Mouse (Mus musculus): ENCODE data around the gene Abcb6. TPM values are rescaled to one million over a fixed set of nuclear protein-coding genes. Genes with fewer than 3 reads are reported as not detected.

The Abcb6 gene
- polyA plus RNA-seq, 1 experiment from 2014 or later, result 32.6 TPM

DNA sequence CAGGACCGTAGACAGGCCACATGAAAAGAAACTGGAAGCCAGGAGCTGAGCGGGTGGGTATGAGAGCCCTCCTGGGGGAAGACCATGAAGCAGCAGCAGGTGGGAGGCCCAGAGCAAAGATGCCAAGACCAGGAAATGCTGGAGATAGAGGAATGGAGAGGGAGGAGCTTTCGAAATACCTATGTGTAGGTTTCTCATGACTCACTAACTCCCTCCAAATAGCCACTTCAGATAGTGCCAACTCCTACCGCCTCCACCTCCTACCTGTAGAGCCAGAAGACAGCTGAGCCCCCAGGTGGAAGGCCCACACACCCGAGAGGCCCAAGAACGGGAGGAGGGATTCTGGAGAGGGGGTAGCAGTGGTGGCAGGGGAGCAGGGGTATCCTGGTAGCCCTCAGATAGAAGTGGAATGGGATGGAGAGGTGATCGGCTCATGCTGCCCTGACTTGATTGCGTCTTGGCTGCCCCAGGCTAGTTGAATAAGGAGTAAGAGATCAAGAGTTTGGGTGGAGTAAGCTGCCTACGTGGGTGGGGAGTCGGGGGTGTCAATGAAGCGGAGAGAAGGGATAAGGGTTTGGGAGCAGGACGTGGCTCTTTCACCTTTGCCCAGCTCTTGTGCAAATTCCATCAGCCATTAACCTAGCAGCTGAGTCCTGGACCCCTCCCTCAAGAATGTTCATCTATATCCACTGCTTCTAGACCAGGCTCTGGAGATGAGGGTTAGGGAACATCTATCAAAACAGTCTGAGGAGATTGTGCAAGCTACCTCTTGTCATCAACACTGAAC is 46.6 kb downstream of the Abcb6 start, which contains the start of gene Slc23a3:
Slc23a3 (minus strand) TSS at position 470 of the 787 bp plus-strand sequence.
- WGBS, result 69% methylated on average over 12 of the region's 12 CpGs
- Histone ChIP-seq H3K27me3 (ENCODE audit: insufficient read depth, poor library complexity, severe bottlenecking) (0 out of 2 replicates have a peak, but pooled peaks cover 9% of the 10 kb centered on the region), H3K27ac (no peak within 1 kb of the TSS), H3K4me1 (replicated peaks) (no peaks in the 10 kb centered on the region), H3K36me3 (peaks cover 36% of the 10 kb centered on the region), H3K9me3 (no peaks in the 10 kb centered on the region), H3K4me3 (no peak within 1 kb of the TSS)
- DNase-seq (ENCODE audit: low spot score), result no peak

DNA sequence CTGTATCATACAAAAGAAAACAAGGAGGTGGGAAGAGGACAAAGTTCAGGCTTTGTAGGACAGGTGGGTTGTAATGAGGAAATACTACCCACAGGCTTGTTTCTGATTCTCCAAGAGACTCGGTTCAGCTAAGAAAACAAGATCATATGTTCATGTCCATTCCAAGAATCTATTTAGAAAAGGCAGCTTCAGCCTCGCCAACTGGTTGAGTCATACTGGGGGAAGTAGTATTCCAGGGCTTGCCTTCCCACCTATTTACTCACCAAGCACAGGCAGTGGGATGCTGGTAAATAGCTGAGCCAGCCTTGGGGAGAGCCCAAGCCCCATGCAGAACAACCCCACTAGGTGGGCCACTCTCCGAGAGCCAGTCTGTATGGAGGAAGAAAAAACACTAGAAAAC is 51.6 kb downstream of the Abcb6 start:
- Histone ChIP-seq H3K4me3 (no peak overlapping the region), H3K27ac (no peak overlapping the region), H3K36me3 (no peaks in the 10 kb centered on the region), H3K9me3 (no peaks in the 10 kb centered on the region), H3K27me3 (ENCODE audit: insufficient read depth, poor library complexity, severe bottlenecking) (0 out of 2 replicates have a peak, but pooled peaks cover 9% of the 10 kb centered on the region), H3K4me1 (replicated peaks) (peaks cover 17% of the 10 kb centered on the region)
- no peak for DNase-seq (ENCODE audit: low spot score)
- 85% methylated on average over 3 of the region's 3 CpGs for WGBS

DNA sequence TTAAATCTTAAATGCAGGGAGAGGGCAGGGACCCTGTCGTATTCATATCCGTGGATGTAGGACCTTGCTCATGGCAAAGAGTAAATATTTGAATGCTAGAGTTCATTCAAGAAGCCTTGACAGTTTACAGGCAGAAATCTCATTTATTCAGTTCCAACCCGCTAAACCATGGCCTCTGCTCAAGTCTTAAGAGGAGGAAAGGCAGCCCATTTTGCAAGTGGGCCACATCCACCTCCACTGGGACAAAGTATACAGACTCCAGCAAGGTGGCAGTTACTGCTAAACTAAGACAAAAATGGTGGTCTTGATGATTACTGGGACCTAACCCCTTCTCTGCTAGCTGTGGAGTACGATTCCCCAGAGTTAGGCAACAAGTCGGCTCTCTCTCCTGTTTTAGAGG is 54.8 kb downstream of the Abcb6 start:
- WGBS, result 39% methylated on average over 5 of the region's 5 CpGs

DNA sequence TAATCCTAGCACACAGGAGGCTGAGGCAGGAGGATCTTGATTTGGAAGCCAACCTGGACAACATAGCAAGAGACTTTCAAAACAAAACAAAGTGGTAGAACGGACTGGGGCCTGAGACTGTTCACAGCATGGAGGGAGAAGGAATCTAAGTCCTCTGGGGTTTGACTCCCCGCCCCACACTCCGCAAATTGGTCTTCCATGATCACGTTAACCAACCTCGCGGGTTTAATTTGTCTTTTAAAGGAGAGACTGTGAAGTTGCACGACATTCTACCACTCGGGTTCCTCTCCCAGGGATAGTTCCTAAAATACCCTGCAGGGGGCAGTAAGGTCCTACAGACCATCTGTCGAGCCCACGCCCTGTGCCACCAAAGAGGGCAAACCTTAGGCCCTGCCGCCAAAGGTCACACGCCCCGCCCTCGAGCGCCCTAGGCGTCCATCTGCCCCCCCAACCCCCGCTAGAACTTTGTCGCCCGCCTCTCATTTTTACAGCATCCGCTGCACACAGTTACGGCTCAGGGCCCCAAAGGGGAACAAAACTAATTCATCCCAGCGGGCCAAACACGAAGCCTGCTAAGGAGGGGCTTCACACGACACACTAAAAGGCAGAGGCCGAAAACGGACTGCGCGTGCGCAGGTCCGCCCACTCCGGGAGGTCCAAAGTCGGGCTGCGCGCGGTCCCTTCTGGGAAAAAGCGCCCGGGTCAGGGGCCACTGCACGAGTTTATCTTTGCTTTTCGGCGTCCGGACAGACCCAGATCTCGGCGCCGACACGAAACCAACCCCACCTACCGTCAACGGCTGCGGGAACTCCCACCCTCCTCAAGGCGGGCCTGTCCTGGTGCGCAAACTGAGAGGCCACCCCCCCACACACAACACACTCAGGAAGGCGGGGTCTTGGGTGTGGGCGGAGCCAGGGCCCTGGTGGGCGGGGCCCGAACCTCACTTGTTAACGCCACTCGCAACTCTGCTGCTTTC is 55.6 kb downstream of the Abcb6 start, which contains the start of gene Nhej1:
Nhej1 (minus strand) TSS at position 855 of the 976 bp plus-strand sequence.
- Histone ChIP-seq H3K4me1 (replicated peaks) (peaks cover 17% of the 10 kb centered on the region), H3K36me3 (no peaks in the 10 kb centered on the region), H3K27me3 (ENCODE audit: insufficient read depth, poor library complexity, severe bottlenecking) (no peaks in the 10 kb centered on the region), H3K27ac (peak within 1 kb of the TSS; percentile 95), H3K9me3 (no peaks in the 10 kb centered on the region), H3K4me3 (peak within 1 kb of the TSS; percentile 66)
- WGBS, result 1% methylated on average over 56 of the region's 56 CpGs
- peak; percentile 96 for DNase-seq (ENCODE audit: low spot score)

More for the DNA sequence above, 54.8 kb downstream of the Abcb6 start:
- Histone ChIP-seq H3K27ac (peak overlapping the region; percentile 95), H3K27me3 (ENCODE audit: insufficient read depth, poor library complexity, severe bottlenecking) (0 out of 2 replicates have a peak, but pooled peaks cover 4% of the 10 kb centered on the region), H3K4me3 (peak overlapping the region; percentile 66), H3K4me1 (replicated peaks) (peaks cover 17% of the 10 kb centered on the region), H3K36me3 (no peaks in the 10 kb centered on the region), H3K9me3 (no peaks in the 10 kb centered on the region)
- DNase-seq (ENCODE audit: low spot score), result no peak

DNA sequence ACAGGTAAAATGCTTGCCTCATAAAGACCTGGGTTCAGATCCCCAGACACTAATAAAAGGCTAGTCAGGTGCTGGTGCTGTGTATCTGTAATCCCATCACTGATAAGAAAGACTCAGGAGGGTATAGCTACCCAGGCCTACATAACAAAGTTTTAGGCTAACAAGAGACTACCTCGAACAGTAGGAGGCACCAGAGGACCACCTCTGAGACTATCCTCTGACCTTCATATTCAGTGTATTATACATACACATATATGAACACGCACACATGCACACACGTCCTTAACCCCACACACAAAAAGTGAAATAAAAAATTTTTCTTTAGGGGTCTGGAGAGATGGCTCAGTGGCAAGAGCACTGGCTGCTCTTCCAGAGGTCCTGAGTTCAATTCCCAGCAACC is 58.0 kb downstream of the Abcb6 start:
- peaks cover 17% of the 10 kb centered on the region for H3K4me1 ChIP-seq (replicated peaks)
- no peaks in the 10 kb centered on the region for H3K27me3 ChIP-seq (ENCODE audit: insufficient read depth, poor library complexity, severe bottlenecking)
- 84% methylated on average over 3 of the region's 3 CpGs for WGBS
- H3K9me3 ChIP-seq, result no peaks in the 10 kb centered on the region
- no peak overlapping the region for H3K27ac ChIP-seq
- no peaks in the 10 kb centered on the region for H3K36me3 ChIP-seq
- no peak for DNase-seq (ENCODE audit: low spot score)
- no peak overlapping the region for H3K4me3 ChIP-seq

Other genes starting within 250 kb of the Abcb6 start
- 0.50 and 1.7 TPM in 2 replicates for gene Cfap65, start 244.8 kb downstream of the Abcb6 start, polyA plus RNA-seq (2016; fragmentation: Nextera tagmentation; extraction: Ambion mirVana)
- gene Ihh, start 228.7 kb downstream of the Abcb6 start, polyA plus RNA-seq (2016; fragmentation: Nextera tagmentation; extraction: Ambion mirVana), result 0.12 TPM in 2 replicates
- 14.1 and 14.7 TPM in 2 replicates for gene Nhej1, start 55.2 kb downstream of the Abcb6 start, polyA plus RNA-seq (2016; fragmentation: Nextera tagmentation; extraction: Ambion mirVana)
- not detected in 2 replicates for gene Slc23a3, start 46.5 kb downstream of the Abcb6 start, polyA plus RNA-seq (2016; fragmentation: Nextera tagmentation; extraction: Ambion mirVana)
- 53.5 and 67.2 TPM in 2 replicates for gene Cnppd1, start 37.7 kb downstream of the Abcb6 start, polyA plus RNA-seq (2016; fragmentation: Nextera tagmentation; extraction: Ambion mirVana)
- 46.0 and 63.4 TPM in 2 replicates for gene Retreg2, start 37.6 kb downstream of the Abcb6 start, polyA plus RNA-seq (2016; fragmentation: Nextera tagmentation; extraction: Ambion mirVana)
- 38.0 and 43.8 TPM in 2 replicates for gene Zfand2b, start 11.7 kb downstream of the Abcb6 start, polyA plus RNA-seq (2016; fragmentation: Nextera tagmentation; extraction: Ambion mirVana)
- 21.6 and 23.8 TPM in 2 replicates for gene Ankzf1, start 11.8 kb upstream of the Abcb6 start, polyA plus RNA-seq (2016; fragmentation: Nextera tagmentation; extraction: Ambion mirVana)
- 23.1 and 32.1 TPM in 2 replicates for gene Atg9a, start 11.8 kb upstream of the Abcb6 start, polyA plus RNA-seq (2016; fragmentation: Nextera tagmentation; extraction: Ambion mirVana)
- 14.5 and 19.9 TPM in 2 replicates for gene Glb1l, start 30.4 kb upstream of the Abcb6 start, polyA plus RNA-seq (2016; fragmentation: Nextera tagmentation; extraction: Ambion mirVana)
- 143 and 153 TPM in 2 replicates for gene Stk16, start 30.4 kb upstream of the Abcb6 start, polyA plus RNA-seq (2016; fragmentation: Nextera tagmentation; extraction: Ambion mirVana)
- 10.8 and 19.4 TPM in 2 replicates for gene Tuba4a, start 39.5 kb upstream of the Abcb6 start, polyA plus RNA-seq (2016; fragmentation: Nextera tagmentation; extraction: Ambion mirVana)
- not detected in 2 replicates for gene A630095N17Rik, start 51.7 kb upstream of the Abcb6 start, polyA plus RNA-seq (2016; fragmentation: Nextera tagmentation; extraction: Ambion mirVana)
- gene Dnajb2, start 56.0 kb upstream of the Abcb6 start, polyA plus RNA-seq (2016; fragmentation: Nextera tagmentation; extraction: Ambion mirVana), result 28.9 and 37.5 TPM in 2 replicates
- gene Ptprn, start 84.1 kb upstream of the Abcb6 start, polyA plus RNA-seq (2016; fragmentation: Nextera tagmentation; extraction: Ambion mirVana), result 3.9 and 7.9 TPM in 2 replicates
- 7.5 and 22.3 TPM in 2 replicates for gene Resp18, start 98.0 kb upstream of the Abcb6 start, polyA plus RNA-seq (2016; fragmentation: Nextera tagmentation; extraction: Ambion mirVana)
- 154 and 199 TPM in 2 replicates for gene Dnpep, start 137.6 kb upstream of the Abcb6 start, polyA plus RNA-seq (2016; fragmentation: Nextera tagmentation; extraction: Ambion mirVana)
- 3.8 and 4.5 TPM in 2 replicates for gene Des, start 179.9 kb upstream of the Abcb6 start, polyA plus RNA-seq (2016; fragmentation: Nextera tagmentation; extraction: Ambion mirVana)
- 19.0 and 20.2 TPM in 2 replicates for gene Speg, start 194.9 kb upstream of the Abcb6 start, polyA plus RNA-seq (2016; fragmentation: Nextera tagmentation; extraction: Ambion mirVana)